Mouse (Mus musculus) heart, embryonic 11.5 days (tissue): Measurements from ENCODE around the gene Cnpy2. TPM values are rescaled to one million over a fixed set of nuclear protein-coding genes. Genes with fewer than 3 reads are reported as not detected.
"Not testable (repeated sequence)": the region's sequence is repeated elsewhere in the genome, so short reads cannot be mapped to it uniquely, and the experiment has no call there.

Experiments
- ATAC-seq: fragments of 200-750 bp; cut with Nextera tagmentation; replicated peaks from 2 replicates; pipeline ENCODE4 v1.8.0; 2017; ENCODE audit warnings: moderate library complexity; ENCODE audit not compliant: insufficient number of reproducible peaks, low FRiP score, low TSS enrichment
- H3K27ac ChIP-seq: fragments of 300-500 bp; sonication (generic); 2 replicates; pipeline ENCODE4 v1.5.1; 2014; ENCODE audit warnings: mild to moderate bottlenecking, low read depth, low read length
- H3K27me3 ChIP-seq: fragments of 300-500 bp; sonication (generic); 2 replicates; pipeline ENCODE4 v1.6.1; 2014; ENCODE audit warnings: mild to moderate bottlenecking, low read length, mixed read lengths; ENCODE audit not compliant: control insufficient read depth, insufficient read depth
- H3K36me3 ChIP-seq: fragments of 300-500 bp; sonication (generic); 2 replicates; pipeline ENCODE4 v1.6.1; 2014; ENCODE audit warnings: mild to moderate bottlenecking, low read length, moderate library complexity, mixed read lengths; ENCODE audit not compliant: control insufficient read depth, insufficient read depth
- H3K4me1 ChIP-seq: fragments of 300-500 bp; sonication (generic); 2 replicates; pipeline ENCODE4 v1.6.1; 2014; ENCODE audit warnings: low read length; ENCODE audit not compliant: control insufficient read depth, insufficient read depth
- H3K4me2 ChIP-seq: fragments of 300-500 bp; sonication (generic); 2 replicates; pipeline ENCODE4 v1.6.1; 2014; ENCODE audit warnings: mild to moderate bottlenecking, moderate library complexity
- H3K4me3 ChIP-seq: fragments of 300-500 bp; sonication (generic); 2 replicates; pipeline ENCODE4 v1.5.1; 2014; ENCODE audit warnings: low read depth, low read length
- H3K9ac ChIP-seq: fragments of 300-500 bp; sonication (generic); 2 replicates; pipeline ENCODE4 v1.6.1; 2014; ENCODE audit warnings: mild to moderate bottlenecking, low read depth, low read length, moderate library complexity
- H3K9me3 ChIP-seq: fragments of 300-500 bp; sonication (generic); replicated peaks from 2 replicates; pipeline ENCODE4 v1.6.1; 2016; ENCODE audit warnings: low read length; ENCODE audit not compliant: control insufficient read depth
- WGBS: fragments of 180-500 bp; shearing (Covaris S2); extraction: QIAGEN DNeasy Blood & Tissue Kit; methylation state at CpG from one replicate; pipeline ENCODE4 v1.1.7; 2014; ENCODE audit not compliant: insufficient replicate concordance; 5-methylcytosine and 5-hydroxymethylcytosine counted together
- polyA plus RNA-seq: library from polyadenylated mRNA; unstranded; fragments of >200 nt; fragmentation: Nextera tagmentation; extraction: Ambion mirVana; gene quantifications from 2 replicates; pipeline ENCODE4 v1.2.1, GENCODE M21; 2014

The Cnpy2 gene
- polyA plus RNA-seq, 1 experiment from 2014 or later: 206 TPM

GRCm38 (mm10) chr10:128327610-128328009, 5.4 kb downstream of the Cnpy2 start:
- no peak overlapping the region for H3K27ac ChIP-seq
- 86% methylated on average over 10 of the region's 10 CpGs for WGBS
- no peak for ATAC-seq
- H3K27me3 ChIP-seq: no peaks in the 10 kb centered on the region
- H3K4me3 ChIP-seq: no peak overlapping the region
- H3K4me1 ChIP-seq: peaks cover 7% of the 10 kb centered on the region; the same call in 1 of the 2 replicates
- H3K9ac ChIP-seq: no peak overlapping the region
- peaks cover 19% of the 10 kb centered on the region for H3K36me3 ChIP-seq
- no peaks in the 10 kb centered on the region for H3K9me3 ChIP-seq
- no peak overlapping the region for H3K4me2 ChIP-seq

DNA sequence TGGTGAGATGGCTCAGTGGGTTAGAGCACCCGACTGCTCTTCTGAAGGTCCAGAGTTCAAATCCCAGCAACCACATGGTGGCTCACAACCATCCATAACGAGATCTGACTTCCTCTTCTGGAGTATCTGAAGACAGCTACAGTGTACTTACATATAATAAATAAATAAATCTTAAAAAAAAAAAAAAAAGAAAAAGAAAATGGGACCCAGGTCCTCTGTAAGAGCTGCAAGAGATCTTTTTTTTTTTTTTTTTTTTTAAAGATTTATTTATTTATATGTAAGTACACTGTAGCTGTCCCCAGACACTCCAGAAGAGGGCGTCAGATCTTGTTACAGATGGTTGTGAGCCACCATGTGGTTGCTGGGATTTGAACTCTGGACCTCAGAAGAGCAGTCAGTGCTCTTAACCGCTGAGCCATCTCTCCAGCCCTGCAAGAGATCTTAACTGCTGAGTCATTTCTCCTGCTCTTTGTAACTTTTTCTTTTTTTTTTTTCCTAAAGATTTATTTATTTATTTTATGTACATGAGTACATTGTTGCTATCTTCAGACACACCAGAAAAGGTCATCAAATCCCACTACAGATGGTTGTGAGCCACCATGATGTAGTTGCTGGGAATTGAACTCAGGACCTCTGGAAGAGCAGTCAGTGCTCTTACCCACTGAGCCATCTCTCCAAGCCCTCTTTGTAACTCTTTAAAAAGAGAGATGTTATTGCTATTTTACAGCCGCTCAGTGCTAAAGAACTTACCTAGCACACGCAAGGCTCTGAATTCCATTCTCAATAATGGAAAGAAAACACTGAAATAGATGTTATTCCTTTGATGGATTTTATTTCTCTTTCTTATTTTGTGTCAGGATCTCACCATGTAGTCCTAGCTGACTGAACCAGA, 10.3 kb downstream of the Cnpy2 start:
- H3K27me3 ChIP-seq, H3K36me3 ChIP-seq, ATAC-seq, H3K9me3 ChIP-seq, H3K4me2 ChIP-seq, H3K4me3 ChIP-seq, H3K4me1 ChIP-seq, H3K9ac ChIP-seq, H3K27ac ChIP-seq: not testable (repeated sequence)
- 72% methylated on average over 5 of the region's 6 CpGs for WGBS

DNA sequence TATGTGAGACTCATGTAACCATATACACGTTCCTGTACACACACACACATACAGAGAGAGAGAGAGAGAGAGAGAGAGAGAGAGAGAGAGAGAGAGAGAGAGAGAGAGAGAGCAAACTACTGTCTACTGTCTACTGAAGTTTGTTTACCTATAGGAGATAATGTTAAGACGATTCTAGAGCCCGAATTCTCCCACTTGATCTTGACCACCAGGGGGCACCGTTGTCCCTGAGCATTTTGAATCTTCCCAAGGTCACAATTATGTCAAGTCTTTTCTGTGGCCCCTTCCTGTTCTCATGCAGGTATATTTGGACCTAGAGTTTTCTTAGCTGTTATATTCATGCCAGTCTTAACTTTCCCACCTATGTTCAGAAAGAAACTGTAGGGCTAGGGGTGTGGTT, 13.3 kb downstream of the Cnpy2 start:
- H3K4me2 ChIP-seq: no peak overlapping the region
- no peak for ATAC-seq

GRCm38 (mm10) chr10:128336195-128336594, 13.9 kb downstream of the Cnpy2 start:
- no peaks in the 10 kb centered on the region for H3K9me3 ChIP-seq
- ATAC-seq: no peak
- 84% methylated on average over 3 of the region's 3 CpGs for WGBS
- no peaks in the 10 kb centered on the region for H3K36me3 ChIP-seq
- H3K4me1 ChIP-seq: peaks cover 30% of the 10 kb centered on the region
- peak overlapping the region; percentile 63 for H3K4me2 ChIP-seq
- no peak overlapping the region for H3K9ac ChIP-seq
- peak overlapping the region; percentile 96 for H3K27ac ChIP-seq
- no peak overlapping the region for H3K4me3 ChIP-seq
- no peaks in the 10 kb centered on the region for H3K27me3 ChIP-seq

More for the DNA sequence above, 13.3 kb downstream of the Cnpy2 start:
- Histone ChIP-seq H3K36me3 (no peaks in the 10 kb centered on the region), H3K4me3 (no peak overlapping the region), H3K9me3 (no peaks in the 10 kb centered on the region), H3K9ac (no peak overlapping the region), H3K4me1 (peaks cover 27% of the 10 kb centered on the region), H3K27me3 (no peaks in the 10 kb centered on the region), H3K27ac (no peak overlapping the region)
- WGBS: 0% methylated on average over 4 of the region's 4 CpGs

GRCm38 (mm10) chr10:128336597-128336996, 14.3 kb downstream of the Cnpy2 start:
- H3K4me1 ChIP-seq: peaks cover 33% of the 10 kb centered on the region
- peak overlapping the region; percentile 63 for H3K4me2 ChIP-seq
- no peaks in the 10 kb centered on the region for H3K9me3 ChIP-seq
- H3K9ac ChIP-seq: peak overlapping the region; percentile 58
- H3K27me3 ChIP-seq: no peaks in the 10 kb centered on the region
- peak overlapping the region; percentile 75; the same call in 1 of the 2 replicates for H3K4me3 ChIP-seq
- no peaks in the 10 kb centered on the region for H3K36me3 ChIP-seq
- 76% methylated on average over 3 of the region's 3 CpGs for WGBS
- no peak for ATAC-seq
- H3K27ac ChIP-seq: peak overlapping the region; percentile 96

DNA sequence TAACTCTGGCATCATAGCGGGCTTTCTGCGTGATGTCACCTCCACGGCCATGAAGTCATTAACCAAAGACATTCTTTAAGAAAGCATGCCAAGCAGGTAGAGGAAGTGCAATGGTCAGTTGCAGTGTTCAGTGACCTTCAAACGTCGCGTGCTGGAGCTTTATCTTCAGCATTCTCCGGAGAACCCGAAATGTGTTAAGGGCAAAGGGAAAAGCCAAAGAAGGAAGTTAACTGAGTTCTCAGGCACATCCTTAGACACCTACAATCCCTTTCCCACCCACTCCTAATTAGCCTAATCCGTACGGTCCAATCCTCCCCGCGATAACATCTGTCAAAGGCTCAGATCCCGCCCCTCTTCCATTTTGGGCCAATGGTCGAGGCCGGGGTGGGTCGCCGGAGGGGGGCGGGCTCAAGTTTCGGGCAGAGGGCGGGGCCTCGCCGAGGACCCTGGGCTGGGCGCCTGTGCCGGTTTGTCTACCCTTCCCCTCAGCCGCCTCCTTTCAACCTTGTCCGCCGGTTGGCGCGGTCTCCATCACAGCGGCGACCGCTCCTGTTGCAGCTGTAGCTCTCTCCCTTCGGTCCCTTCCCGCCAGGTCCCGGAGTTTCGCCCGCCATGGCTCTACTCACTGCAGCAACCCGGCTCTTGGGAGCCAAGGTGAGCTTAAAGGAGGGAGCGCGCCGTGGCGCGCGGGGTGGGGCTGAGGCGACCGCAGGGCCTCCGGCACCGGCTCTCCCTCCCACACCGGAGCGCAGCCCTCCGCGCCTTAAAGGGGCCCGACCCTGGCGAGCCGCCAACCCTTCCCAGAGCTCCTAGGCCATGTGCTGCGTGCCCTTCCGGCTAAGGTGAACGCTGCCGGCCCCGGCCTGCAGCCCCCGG, 15.3 kb downstream of the Cnpy2 start, which contains the start of gene Cs:
TSS of gene Cs (plus strand) at position 429 of the 876 bp plus-strand sequence.
- H3K36me3 ChIP-seq: no peaks in the 10 kb centered on the region
- peak; percentile 98 for ATAC-seq
- H3K4me3 ChIP-seq: peak within 1 kb of the TSS; percentile 75
- H3K9ac ChIP-seq: peak within 1 kb of the TSS; percentile 87
- H3K9me3 ChIP-seq: no peaks in the 10 kb centered on the region
- H3K4me2 ChIP-seq: peak within 1 kb of the TSS; percentile 75
- peak within 1 kb of the TSS; percentile 96 for H3K27ac ChIP-seq
- H3K4me1 ChIP-seq: peaks cover 35% of the 10 kb centered on the region
- 1% methylated on average over 61 of the region's 61 CpGs for WGBS
- H3K27me3 ChIP-seq: no peaks in the 10 kb centered on the region

- Histone ChIP-seq H3K9ac (peak overlapping the region; percentile 87), H3K9me3 (no peaks in the 10 kb centered on the region), H3K36me3 (no peaks in the 10 kb centered on the region), H3K4me2 (peak overlapping the region; percentile 75), H3K27ac (peak overlapping the region; percentile 96), H3K4me1 (peaks cover 38% of the 10 kb centered on the region), H3K27me3 (no peaks in the 10 kb centered on the region), H3K4me3 (peak overlapping the region; percentile 75)
- no peak for ATAC-seq
- WGBS: 15% methylated on average over 5 of the region's 5 CpGs
Observed at GRCm38 (mm10) chr10:128338415-128338814, 16.2 kb downstream of the Cnpy2 start.

DNA sequence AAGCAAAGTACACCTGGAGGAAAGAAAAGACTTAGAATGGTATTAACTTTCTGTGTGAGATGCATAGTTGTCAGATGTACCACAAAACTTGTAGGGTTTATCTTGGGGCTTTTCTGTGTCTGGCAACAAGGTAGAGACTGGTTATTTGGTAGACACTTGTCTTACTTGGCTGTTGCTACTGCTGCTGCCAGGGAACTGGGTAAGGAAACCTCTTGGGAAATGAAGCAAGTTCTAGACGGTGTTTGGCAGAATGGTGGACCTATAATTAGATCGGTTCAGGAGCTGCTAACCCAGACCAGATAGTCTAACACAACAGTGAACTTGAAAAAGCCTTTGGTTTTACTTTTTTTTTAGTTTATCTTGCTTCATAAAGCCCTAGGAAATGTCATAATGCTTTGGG, 16.7 kb downstream of the Cnpy2 start:
- Histone ChIP-seq H3K9ac (peak overlapping the region; percentile 87; the same call in 1 of the 2 replicates), H3K4me2 (peak overlapping the region; percentile 75), H3K27me3 (no peaks in the 10 kb centered on the region), H3K9me3 (no peaks in the 10 kb centered on the region), H3K4me3 (peak overlapping the region; percentile 75), H3K36me3 (no peaks in the 10 kb centered on the region), H3K27ac (peak overlapping the region; percentile 96; the same call in 1 of the 2 replicates), H3K4me1 (peaks cover 41% of the 10 kb centered on the region)
- WGBS: 42% methylated on average over 2 of the region's 2 CpGs
- ATAC-seq: no peak
